ENCODE assay signal across 8 mouse cellular contexts in genomic region chr4:133754238-133754637, GRCm38 (mm10). TPM values are rescaled to one million over a fixed set of nuclear protein-coding genes. Genes with fewer than 3 reads are reported as not detected.
A peak's percentile ranks its signal among the peaks of the same experiment; 100 is the strongest.
DNase-seq lines count a peak whose midpoint lies in the region; ATAC-seq and TF ChIP-seq lines count a peak whose summit lies in the region.

No protein-coding gene starts in this region.

- no peaks in the 10 kb centered on the region for H3K27me3 ChIP-seq in embryonic facial prominence, embryonic 14.5 days (replicated peaks; ENCODE audit: control insufficient read depth, insufficient read depth, low read length)
- H3K27me3 ChIP-seq in limb, embryonic 12.5 days, result no peaks in the 10 kb centered on the region
- no peaks in the 10 kb centered on the region for H3K27me3 ChIP-seq in midbrain, embryonic 15.5 days (replicated peaks)

- peak; percentile 87 for ATAC-seq in embryonic facial prominence, embryonic 14.5 days (ENCODE audit: low read depth)
- peak; percentile 76 for ATAC-seq in limb, embryonic 12.5 days (ENCODE audit: insufficient number of reproducible peaks, insufficient read depth, low FRiP score, low TSS enrichment, low read depth)
- ATAC-seq in midbrain, embryonic 15.5 days (replicated peaks), result peak; percentile 86

- TF ChIP-seq CTCF in bone marrow, adult 2 months (IDR thresholded peaks at IDR 0.05; ENCODE audit: control insufficient read depth, insufficient read depth, low read length), result no peak

- peak overlapping the region; percentile 53 for H3K4me3 ChIP-seq in bone marrow, adult 2 months (replicated peaks; ENCODE audit: control insufficient read depth, low read depth, low read length)
- peak overlapping the region; percentile 100 for H3K4me3 ChIP-seq in embryonic facial prominence, embryonic 14.5 days (ENCODE audit: low read depth, low read length)
- H3K4me3 ChIP-seq in limb, embryonic 12.5 days (replicated peaks), result peak overlapping the region; percentile 100
- peak overlapping the region; percentile 100 for H3K4me3 ChIP-seq in midbrain, embryonic 15.5 days

- H3K4me2 ChIP-seq in embryonic facial prominence, embryonic 14.5 days (ENCODE audit: low read depth, low read length), result peak overlapping the region; percentile 94
- peak overlapping the region; percentile 91 for H3K4me2 ChIP-seq in limb, embryonic 12.5 days
- H3K4me2 ChIP-seq in midbrain, embryonic 15.5 days, result peak overlapping the region; percentile 97

- no peaks in the 10 kb centered on the region for H3K9me3 ChIP-seq in embryonic facial prominence, embryonic 14.5 days (ENCODE audit: control insufficient read depth, low read length)
- H3K9me3 ChIP-seq in limb, embryonic 12.5 days, result 0 out of 2 replicates have a peak, but pooled peaks cover 4% of the 10 kb centered on the region
- no peaks in the 10 kb centered on the region for H3K9me3 ChIP-seq in midbrain, embryonic 15.5 days

- peak; percentile 95; the same call in 1 of the 2 replicates for TF ChIP-seq POLR2A in bone marrow, adult 2 months (IDR thresholded peaks at IDR 0.05; ENCODE audit: borderline replicate concordance, control insufficient read depth, low read depth, low read length)

- peak; percentile 97 for DNase-seq in A20 (ENCODE audit: low read depth, low spot score)
- peak; percentile 97 for DNase-seq in embryonic facial prominence, embryonic 14.5 days (ENCODE audit: low spot score)
- peak; percentile 98 for DNase-seq in heart, adult 8-10 months (ENCODE audit: low spot score)
- DNase-seq in kidney, adult 8-10 months, result peak; percentile 98 to 99
- peak; percentile 97 to 98 for DNase-seq in spleen, adult 18-20 months

- 0 out of 2 replicates have a peak, but pooled peaks cover 2% of the 10 kb centered on the region for H3K36me3 ChIP-seq in embryonic facial prominence, embryonic 14.5 days (ENCODE audit: control insufficient read depth, insufficient read depth, low read length)
- H3K36me3 ChIP-seq in limb, embryonic 12.5 days, result peaks cover 6% of the 10 kb centered on the region
- 0 out of 2 replicates have a peak, but pooled peaks cover 2% of the 10 kb centered on the region for H3K36me3 ChIP-seq in midbrain, embryonic 15.5 days (replicated peaks)

- peaks cover 3% of the 10 kb centered on the region; the same call in 1 of the 2 replicates for H3K4me1 ChIP-seq in bone marrow, adult 2 months (ENCODE audit: control insufficient read depth, insufficient read depth, low read length)
- H3K4me1 ChIP-seq in embryonic facial prominence, embryonic 14.5 days (ENCODE audit: control insufficient read depth, insufficient read depth, low read length), result peaks cover 32% of the 10 kb centered on the region
- peaks cover 35% of the 10 kb centered on the region for H3K4me1 ChIP-seq in limb, embryonic 12.5 days (replicated peaks)
- H3K4me1 ChIP-seq in midbrain, embryonic 15.5 days, result peaks cover 40% of the 10 kb centered on the region

- under 1% methylated on average over 47 of the region's 50 CpGs for WGBS in bone marrow, adult 2 months
- 0% methylated on average over 7 of the region's 50 CpGs for WGBS in embryonic facial prominence, embryonic 14.5 days
- WGBS in limb, embryonic 12.5 days, result 0% methylated on average over 43 of the region's 50 CpGs
- 0% methylated on average over 46 of the region's 50 CpGs for WGBS in midbrain, embryonic 15.5 days

- peak overlapping the region; percentile 86 for H3K27ac ChIP-seq in bone marrow, adult 2 months (ENCODE audit: control insufficient read depth, insufficient read depth, low read depth, low read length, poor library complexity)
- H3K27ac ChIP-seq in embryonic facial prominence, embryonic 14.5 days (replicated peaks; ENCODE audit: low read depth, low read length), result peak overlapping the region; percentile 100
- H3K27ac ChIP-seq in limb, embryonic 12.5 days, result peak overlapping the region; percentile 100
- peak overlapping the region; percentile 99 for H3K27ac ChIP-seq in midbrain, embryonic 15.5 days

- peak overlapping the region; percentile 100 for H3K9ac ChIP-seq in embryonic facial prominence, embryonic 14.5 days (ENCODE audit: low read depth, low read length)
- H3K9ac ChIP-seq in limb, embryonic 12.5 days (replicated peaks), result peak overlapping the region; percentile 100
- H3K9ac ChIP-seq in midbrain, embryonic 15.5 days, result peak overlapping the region; percentile 100

RNA-seq across cellular contexts. Expression of gene Arid1a, which starts 2.3 kb away (rescaled TPM):
- 38.2 and 76.0 TPM in 2 replicates for polyA plus RNA-seq in bone marrow, adult 2 months (2011; ENCODE audit: insufficient read depth, insufficient read length, low replicate concordance, missing spikeins)
- 29.1 and 29.6 TPM in 2 replicates for polyA plus RNA-seq in embryonic facial prominence, embryonic 14.5 days (2014; fragmentation: Nextera tagmentation; extraction: Ambion mirVana)
- total RNA-seq in heart, adult 8-10 months (2022), result 10 to 100 TPM; 35.4 to 40.0 (median 37.0) TPM
- polyA plus RNA-seq in limb, embryonic 12.5 days (2016; fragmentation: Nextera tagmentation; extraction: Ambion mirVana), result 39.6 and 41.6 TPM in 2 replicates
- polyA plus RNA-seq in midbrain, embryonic 15.5 days (2015; fragmentation: Nextera tagmentation; extraction: Ambion mirVana), result 37.9 and 39.3 TPM in 2 replicates

Comparison
In these comparisons a context has a peak if more than half of its experiments do, and no peak if none do; other contexts are left out.
1. Peak in every context shown above with its lines: DNase-seq, ATAC-seq, H3K4me3 ChIP-seq and H3K27ac ChIP-seq.